Mouse (Mus musculus) megakaryocyte progenitor cell, adult 5-6 weeks (primary cell): ENCODE measurements at regions not wholly inside any gene's neighbourhood (a gene's known extent, or its start where the extent isn't known, plus 50 kb on each side); places are given as distances from the start of the nearest gene placed in this dataset.
"Not testable (repeated sequence)": the region's sequence is repeated elsewhere in the genome, so short reads cannot be mapped to it uniquely, and the experiment has no call there.

Source experiments
- ATAC-seq: replicated peaks from 2 replicates; pipeline ENCODE4 v1.8.0; 2016; ENCODE audit warnings: mild to moderate bottlenecking, moderate TSS enrichment, inconsistent platforms; ENCODE audit not compliant: poor library complexity

DNA sequence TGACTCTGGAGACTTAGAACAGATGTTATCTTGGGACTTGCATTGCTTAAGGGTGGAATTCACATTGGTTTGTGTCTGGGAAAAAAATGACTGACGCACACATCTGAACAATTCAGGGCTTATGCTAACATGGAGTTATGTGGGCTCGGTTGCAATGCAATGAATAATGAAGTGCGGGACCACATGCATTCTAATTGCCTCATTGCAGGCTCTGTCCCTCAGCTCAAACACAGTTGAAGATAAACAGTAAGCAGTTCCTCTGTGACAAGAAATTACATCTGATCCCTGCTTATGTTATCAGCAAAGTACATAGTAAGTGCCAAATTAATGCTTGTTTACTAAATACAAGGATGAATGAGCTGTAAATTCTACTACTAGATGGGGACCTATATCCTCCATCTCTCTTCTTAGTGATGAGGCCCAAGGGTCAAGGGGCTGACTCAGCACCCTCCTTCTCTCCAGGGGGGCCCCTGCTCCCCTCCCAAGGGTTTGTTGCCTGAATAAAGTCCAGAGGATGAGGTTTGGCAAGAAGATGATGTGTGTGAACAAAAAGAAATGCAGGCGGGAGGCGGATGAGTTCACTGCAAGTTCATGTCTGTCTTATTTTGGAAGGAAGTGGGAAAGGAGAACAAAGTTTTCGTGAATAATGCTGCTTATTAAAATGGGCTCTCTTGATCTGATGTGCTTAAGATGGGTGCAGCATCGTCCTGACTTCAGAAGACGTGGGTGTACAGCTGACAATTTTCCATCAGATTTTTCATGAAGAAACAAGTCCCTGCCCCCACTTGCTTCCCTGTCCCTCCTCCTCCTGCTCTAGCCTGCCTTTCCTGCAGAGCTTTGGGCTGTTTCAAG, 533.1 kb downstream of the Shisa9 start:
- no peak for ATAC-seq

DNA sequence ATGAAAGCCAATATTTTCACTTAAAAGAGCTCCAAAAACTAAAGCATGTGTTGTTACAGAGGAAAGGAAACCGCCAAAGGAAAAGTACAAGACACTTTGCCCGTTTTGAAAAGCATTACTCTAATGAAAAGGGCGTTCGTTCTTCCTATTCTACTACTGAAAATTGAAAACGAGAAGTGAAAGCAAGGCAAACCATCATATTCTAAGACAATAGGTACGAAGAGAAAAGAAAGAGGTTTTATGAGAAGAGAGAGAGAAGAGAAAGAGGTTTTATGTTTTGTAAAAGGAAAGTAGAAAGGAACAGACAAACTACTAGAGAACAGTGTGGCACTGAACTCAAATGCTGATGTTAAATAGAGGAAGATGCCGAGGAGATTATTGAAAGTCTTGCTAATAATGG, 534.4 kb downstream of the Shisa9 start:
- no peak for ATAC-seq

DNA sequence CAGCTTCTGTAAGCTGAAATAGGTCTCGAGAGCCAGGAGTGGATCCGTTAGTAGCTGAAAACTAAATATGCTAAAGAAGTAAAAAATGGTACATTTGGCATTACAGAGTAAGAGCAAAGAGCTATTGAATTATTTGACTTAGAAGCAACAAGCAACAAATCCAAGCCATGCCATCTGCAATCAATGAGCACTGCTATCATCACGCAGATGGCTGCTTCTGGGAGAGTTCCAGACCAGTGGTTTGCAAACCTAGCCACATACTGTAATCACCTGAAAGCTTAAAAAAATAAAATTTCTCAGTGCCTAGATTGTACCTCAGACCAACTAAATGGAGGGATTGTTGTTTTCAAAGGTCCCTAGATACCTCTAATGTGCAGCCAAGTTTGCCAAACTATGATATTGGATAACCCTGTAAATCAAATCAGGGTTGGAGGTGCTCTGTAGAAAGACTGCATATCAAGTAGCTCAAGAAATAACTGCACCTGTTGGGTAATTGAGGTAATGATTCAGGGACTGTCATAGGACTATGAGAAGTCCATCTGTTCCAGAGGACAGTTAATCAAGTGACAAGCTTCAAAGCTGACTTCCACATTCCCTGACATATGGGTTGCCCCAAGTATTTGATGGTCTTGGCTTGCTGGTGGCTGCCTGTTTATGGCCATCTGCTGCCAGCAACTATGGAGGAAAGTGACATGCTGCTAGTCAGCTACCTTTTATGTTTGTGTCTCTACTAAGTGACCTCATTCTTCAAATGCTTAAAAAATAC, 538.0 kb downstream of the Shisa9 start:
- ATAC-seq: no peak

DNA sequence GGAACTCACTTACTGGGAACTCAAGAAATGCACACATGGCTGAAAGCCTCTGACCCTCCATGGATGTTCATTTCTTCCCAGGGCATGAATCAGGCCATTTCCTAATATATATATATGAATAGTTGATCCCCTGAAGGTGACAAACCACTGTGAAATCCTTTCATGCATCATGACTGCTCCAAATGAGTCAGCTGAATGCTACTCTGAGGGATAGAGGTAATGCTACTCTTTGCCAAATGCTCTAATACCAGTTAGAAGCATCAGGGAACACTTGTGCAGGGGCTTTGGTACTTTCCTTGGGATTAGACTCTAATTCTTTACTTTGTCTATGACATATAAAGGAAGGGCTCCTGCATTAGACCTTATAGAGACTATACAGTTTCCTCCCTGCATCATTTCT, 561.0 kb upstream of the Ercc4 start:
- ATAC-seq: no peak

DNA sequence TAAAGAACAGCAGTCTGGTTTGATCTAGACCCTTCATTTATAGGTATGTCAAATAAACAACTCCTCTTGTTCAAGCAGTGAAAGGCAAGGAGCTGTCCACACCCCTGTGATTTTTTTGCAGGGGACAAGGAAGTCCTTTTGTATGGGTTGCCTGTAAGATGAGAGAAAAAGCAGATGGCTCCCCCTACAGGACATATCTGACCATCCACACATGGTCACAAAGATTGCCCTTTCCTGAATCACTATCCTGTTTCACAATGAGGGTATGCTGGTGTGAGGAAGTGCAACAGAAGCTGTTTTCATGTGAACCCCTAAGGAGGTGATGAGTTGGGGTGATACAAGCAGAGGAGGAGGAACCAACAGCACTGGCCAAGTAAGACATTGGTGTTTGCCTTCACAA, 520.6 kb upstream of the Ercc4 start:
- peak; percentile 70 for ATAC-seq

DNA sequence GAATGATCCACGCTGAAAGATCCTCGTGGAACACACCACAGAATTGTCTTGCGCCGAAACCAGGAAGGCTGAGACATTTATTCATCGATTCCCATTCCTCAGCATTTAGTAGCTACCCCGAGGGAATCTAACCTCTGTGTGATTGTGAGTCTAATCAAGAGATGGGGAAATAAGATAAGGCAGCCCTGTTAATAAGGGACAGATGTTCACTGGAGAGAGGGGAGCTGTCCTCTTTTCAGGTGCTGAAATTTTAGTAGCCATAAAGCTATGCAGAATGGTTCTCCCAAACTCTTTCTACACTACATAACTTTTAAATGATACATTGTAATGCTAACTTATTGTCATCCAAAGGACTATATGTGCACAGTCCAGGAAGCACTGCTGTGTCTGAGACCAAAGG, 501.2 kb upstream of the Ercc4 start:
- no peak for ATAC-seq

DNA sequence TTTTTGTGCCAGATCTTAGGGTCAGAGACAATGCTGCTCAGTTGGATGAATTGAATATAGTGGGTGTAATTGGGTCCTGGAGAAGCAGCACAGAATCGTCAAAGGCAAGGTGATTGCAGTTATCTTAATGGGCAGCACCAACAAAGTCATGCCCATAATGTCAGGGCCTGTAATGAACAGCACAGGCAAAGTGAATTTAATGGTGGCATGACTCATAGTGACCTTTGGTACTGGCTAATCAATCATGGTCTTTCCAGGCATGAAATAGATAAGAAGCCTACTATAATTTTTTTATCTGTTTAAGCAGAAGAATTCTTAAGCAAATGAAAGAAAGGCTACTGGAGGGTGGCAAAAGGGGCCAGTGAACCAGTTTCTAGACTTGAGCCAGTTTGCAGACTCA, 498.4 kb upstream of the Ercc4 start:
- ATAC-seq: no peak

DNA sequence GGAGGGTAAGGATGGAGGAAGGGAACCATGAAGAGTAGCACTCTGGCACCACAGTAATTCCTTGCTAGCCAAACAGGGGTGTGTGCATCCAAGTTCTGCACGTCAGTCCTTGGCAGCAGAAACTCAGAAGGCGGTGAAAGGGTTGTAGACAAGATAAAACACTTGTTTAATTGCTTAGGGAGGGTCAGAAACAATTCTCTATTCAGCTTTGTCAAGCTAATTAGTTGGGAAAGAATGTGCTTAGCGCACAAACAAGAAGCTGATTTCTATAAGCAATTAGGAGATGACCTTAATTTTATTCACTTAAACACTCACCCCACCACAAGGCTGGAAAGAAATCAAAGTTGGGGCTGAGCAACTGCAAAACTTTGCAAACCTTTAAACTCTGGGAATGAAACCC, 491.7 kb upstream of the Ercc4 start:
- ATAC-seq: no peak

DNA sequence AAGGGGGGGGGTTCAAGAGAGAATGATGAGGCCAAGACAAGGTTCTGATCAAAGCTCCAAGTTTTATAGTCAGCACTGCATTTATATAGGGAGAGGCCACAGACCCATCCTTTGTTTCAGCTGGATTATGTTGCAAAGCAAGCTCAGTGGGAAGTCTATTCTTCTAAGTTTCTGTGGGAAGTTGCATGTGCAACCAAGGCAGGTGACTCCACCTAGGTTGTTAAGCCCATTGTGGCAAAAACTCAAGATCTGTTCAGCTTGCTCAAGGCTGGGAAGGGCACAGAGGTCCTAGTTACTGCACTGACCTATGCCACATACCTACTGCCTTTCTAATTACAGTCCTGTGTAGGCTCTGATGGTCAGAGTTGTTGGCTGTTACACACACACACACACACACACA, 477.0 kb upstream of the Ercc4 start:
- ATAC-seq: no peak

DNA sequence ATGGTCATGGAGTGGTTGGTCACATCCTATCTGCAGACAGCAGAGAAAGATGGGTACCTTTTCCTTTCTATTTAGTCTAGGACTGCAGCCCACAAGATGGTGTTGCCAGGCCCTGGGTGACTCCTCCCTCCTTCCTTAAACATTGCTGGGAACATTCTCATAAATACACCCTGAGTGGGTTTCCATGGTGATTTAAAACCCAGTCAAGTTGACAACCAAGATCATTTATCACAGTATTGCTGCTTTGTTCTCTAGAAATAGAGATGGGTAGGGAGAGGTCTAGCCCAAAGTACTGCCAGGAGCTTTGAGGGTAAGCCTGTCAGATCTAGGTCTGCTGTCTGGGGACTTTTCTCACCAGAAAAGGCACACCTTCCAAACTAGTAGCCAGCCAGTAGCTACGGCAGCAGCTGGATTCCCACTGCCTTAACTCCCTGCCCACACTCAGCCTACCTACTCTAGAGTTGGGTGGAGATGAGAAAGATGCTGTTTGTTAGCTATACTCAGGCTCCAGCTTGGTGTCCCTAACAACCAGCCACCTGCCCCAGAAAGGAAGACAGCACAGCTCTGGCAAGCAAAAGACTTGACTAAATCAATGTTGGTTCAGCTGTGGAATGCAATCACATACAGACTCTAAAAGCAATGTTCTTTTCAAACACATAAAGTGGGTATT, 470.4 kb upstream of the Ercc4 start:
- ATAC-seq: no peak

DNA sequence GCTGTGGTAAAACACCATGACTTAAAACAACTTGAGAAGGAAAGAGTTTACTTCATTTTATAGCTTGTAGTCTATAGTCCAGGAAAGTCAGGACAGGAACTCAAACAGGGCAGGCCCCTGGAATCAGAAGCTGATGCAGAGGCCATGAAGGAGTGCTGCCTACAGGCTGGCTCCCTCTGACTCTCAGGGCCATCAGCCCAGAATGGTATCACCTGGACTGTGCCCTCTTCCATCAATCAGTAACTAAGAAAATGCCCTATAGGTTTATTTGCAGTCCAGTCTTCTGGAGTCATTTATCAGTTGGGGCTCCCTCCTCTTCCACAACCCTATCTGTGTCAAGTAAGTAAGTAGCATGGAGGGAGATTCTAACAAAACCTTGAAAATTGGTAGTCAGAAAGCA, 466.4 kb upstream of the Ercc4 start:
- ATAC-seq: no peak

DNA sequence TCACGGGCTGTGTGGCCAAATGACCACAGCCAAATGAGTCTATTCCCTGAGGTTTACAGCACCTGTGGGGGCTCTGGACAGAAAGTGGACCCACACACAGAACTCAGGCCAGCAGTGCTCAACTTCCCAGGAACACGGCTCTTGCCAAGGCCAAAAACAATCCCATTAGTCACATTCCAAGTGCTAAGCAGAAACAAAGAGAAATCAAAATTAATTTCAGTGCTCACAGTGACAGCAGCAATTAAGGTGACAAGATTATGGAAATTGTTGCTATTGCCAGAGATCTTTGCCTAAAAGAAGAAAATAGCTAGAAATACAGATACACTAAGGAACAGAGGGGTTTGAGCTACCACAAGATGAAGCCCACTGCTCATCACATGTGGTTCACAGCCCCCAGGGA, 464.9 kb upstream of the Ercc4 start:
- no peak for ATAC-seq

DNA sequence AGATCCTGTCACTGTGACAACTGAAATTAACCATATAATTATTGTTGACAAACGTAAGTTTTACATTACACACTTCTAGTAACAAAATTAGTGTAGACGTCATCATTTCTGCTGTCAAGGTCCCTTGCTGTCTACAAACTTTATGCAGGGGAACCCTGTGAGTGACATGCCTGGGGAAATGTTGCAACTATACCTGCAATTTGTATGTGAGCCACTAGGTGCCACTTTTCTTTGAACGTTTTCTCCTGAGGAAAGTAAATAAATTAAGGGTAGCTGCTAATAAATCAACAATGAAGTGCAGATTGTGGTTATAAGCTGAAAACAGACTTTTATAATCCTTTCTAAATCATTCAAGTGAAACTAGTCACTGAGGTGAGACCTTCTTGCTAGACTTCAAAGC, 457.3 kb upstream of the Ercc4 start:
- no peak for ATAC-seq

DNA sequence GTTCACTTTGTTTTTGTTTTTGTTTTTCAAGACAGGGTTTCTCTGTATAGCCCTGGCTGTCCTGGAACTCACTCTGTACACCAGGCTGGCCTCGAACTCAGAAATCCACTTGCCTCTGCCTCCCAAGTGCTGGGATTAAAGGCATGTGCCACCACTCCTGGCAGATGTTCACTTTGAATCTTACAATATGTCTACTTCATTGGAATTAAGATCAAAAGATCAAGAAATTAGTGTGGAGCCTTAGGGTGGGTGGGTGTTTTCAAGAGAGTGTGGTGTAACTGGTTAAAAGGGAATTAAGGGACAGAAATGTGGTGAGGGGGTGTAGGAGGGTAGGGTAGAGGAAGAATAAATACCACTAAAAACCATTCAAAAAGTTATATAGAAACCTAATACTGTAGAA, 435.8 kb upstream of the Ercc4 start:
- not testable (repeated sequence) for ATAC-seq

DNA sequence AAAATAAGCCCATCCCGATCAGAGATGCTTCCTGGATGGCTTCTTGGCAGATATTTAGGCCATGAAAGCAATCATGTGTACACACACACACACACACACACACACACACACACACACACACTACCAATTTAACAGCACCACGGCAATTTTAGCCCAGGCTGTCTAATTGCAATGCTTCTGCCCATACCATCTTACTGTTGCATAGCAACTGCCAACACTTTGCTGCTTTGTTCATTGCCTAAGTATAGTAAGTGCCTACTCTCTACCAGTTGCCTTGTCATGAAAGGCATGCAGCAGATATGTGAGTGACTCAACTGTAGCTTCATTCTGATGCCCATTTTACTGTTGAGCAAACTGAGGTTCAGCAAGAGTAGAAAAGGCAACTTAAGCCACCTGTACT, 428.0 kb upstream of the Ercc4 start:
- ATAC-seq: no peak

DNA sequence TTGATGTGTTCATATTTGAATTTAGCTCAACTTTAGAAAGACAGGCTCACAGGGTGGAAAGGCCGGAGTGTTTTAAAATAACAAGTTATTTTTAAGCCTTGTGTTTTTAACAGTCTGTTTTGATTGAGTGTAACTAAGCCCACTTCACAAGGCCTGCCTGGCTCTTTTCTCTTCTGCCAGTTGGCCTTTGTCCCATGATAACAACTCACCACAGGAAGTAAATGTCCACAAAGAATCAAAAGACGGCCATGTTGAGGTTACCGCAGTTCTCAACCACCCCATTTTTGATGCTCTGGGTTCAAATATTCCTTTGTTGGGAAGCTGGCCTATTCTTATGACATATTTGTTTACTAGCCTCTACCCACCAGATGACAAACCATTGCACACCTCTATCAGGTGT, 423.7 kb upstream of the Ercc4 start:
- ATAC-seq: no peak

DNA sequence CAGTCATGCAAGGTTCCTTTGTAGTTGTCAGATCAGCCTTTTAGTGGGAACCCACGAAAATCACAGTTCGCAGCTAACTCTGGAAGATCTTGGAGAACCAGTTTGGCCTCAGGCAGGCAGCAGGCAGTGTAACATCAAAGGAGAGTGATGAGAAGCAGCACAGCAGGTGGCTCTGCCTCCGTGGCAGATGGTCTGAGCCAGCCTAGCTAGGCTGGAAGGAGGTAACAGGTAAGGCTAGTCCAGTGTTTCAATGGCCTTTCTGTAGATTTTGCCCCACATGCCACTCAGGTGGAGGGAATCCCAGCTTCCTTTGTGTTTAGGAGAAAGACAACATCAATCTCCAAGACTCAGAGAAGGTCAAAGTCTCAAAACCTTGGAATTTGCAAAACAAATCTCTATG, 417.7 kb upstream of the Ercc4 start:
- no peak for ATAC-seq

DNA sequence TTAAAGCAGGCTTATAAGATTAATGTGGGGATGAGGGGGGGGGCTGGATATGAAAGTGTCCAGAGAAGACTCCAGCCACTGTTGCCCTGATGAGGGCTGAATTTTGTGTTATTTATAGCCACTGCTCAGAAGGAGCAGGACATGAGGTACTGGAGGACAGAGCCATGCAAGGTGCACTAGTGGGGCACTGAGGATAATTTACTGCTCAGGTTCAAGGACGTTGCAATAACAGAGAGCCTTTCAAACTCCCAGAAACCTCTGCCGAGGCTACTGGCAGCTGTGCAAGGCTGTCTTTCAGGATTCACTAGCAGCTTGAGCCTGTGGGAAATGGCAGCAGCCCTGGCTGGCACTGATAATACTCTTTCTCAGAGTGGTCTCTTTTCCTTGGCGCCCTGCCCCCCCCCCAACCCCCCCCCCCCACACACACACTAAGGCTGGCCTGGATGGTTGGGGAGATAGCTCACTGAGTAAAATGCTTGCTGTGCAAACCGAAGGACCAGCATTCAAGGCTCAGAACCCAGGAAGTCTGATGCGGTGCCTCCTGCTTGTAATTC, 416.7 kb upstream of the Ercc4 start:
- no peak for ATAC-seq

DNA sequence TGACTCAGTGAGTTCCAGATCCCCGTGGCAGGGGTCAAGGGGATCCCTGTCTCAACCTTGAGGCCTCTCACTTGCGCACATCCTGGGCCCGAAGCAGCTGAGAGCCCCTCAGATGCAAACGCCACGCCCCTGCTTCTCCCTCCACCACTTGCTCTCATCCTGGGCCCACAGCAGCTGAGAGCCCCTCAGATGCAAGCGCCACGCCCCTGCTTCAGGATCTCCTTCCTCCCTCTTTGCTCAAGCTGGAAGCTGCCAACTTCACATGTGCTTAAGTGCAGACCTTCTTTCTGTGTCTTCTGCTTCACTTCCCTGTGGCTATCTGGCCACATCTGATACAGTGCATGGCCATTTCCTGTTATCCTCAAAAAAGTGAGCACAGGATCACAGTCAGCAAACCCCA, 416.1 kb upstream of the Ercc4 start:
- no peak for ATAC-seq

DNA sequence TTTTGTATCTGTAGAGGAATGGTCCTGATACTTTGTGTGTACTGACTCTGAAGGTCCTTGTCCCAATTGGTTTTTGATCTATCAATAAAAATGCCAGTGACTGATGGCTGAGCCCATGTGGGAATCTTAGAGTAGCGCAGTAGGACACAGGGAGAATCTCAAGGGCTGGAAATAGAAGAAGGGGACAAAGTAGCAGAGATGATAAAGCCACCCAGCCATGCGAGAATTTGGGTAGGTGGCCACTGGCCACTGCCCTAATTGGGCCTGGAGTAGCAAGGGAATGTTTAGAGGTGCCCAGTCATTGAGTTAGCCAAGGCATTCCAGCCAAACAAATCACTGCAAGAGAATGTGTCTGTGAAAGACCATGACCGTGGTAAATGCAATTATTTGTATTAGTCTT, 414.8 kb upstream of the Ercc4 start:
- ATAC-seq: no peak

DNA sequence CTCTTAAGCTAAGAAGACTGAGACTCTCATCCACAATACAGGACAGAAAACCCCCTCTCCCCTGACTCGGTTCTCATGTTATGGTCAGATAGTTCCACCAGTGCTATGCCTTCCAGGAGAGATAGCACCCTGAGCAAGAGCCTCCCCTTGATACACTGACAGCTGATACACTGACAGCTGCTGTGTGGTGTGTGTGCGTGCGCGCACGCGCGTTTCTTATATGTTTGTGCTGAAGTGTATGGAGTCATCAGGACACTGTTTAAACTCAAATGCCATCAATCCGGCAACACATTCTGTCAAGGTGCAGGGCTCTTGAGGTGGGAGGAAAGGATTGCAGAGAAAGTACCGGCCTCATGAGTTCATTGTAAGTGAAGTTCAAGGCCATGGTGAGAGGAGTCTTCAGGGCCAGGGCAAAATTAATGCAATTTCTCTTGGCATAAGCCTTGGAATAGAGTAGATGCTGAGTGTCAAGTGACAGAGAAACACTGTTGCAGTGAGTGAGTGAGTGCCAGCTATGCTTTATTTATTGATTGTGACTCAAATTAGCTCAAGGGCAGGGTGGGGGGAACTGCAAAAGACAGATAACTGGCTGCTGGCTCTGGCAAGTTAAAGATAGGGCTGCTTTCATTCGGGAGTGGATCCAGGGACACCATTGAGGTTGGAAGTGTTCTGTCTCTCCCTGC, 412.4 kb upstream of the Ercc4 start:
- no peak for ATAC-seq
